22 mouse cellular contexts compared by ENCODE assay signal in genomic region chrX:13372752-13373151, GRCm38 (mm10).
A peak's percentile ranks its signal among the peaks of the same experiment; 100 is the strongest.
DNase-seq lines count a peak whose midpoint lies in the region; ATAC-seq and TF ChIP-seq lines count a peak whose summit lies in the region.
"Had no signal": no experiment of that assay in that cellular context is flagged by ENCODE, and none has a peak within 500 bp of the region (broad histone marks: within the 10 kb centered on the region; RNA-seq: fewer than 3 reads in every experiment).

No protein-coding gene starts in this region.

- TF ChIP-seq CTCF in intestine, postnatal 0 days (IDR thresholded peaks at IDR 0.05; ENCODE audit: low read depth): no peak

- ATAC-seq in intestine, embryonic 15.5 days: peak; percentile 61
- peak; percentile 83 for ATAC-seq in intestine, postnatal 0 days
- ATAC-seq: forebrain, embryonic 15.5 days; forebrain, postnatal 0 days had no signal

- 0 out of 2 replicates have a peak, but pooled peaks cover 2% of the 10 kb centered on the region for H3K27me3 ChIP-seq in intestine, embryonic 15.5 days (replicated peaks)
- H3K27me3 ChIP-seq in intestine, postnatal 0 days (replicated peaks; ENCODE audit: control insufficient read depth, insufficient read depth, low read length): no peaks in the 10 kb centered on the region
- H3K27me3 ChIP-seq: forebrain, embryonic 15.5 days had no signal

- H3K4me3 ChIP-seq in intestine, embryonic 15.5 days (replicated peaks): no peak overlapping the region
- H3K4me3 ChIP-seq in intestine, postnatal 0 days (ENCODE audit: low read depth, low read length): no peak overlapping the region
- H3K4me3 ChIP-seq: embryonic facial prominence, embryonic 13.5 days; embryonic facial prominence, embryonic 15.5 days; erythroblast, embryonic 14.5 days; forebrain, embryonic 10.5 days; forebrain, embryonic 12.5 days; forebrain, embryonic 15.5 days had no signal

- no peak overlapping the region for H3K4me2 ChIP-seq in intestine, embryonic 15.5 days (replicated peaks)
- H3K4me2 ChIP-seq in intestine, postnatal 0 days (replicated peaks; ENCODE audit: low read depth): no peak overlapping the region
- H3K4me2 ChIP-seq: embryonic facial prominence, embryonic 13.5 days; embryonic facial prominence, embryonic 15.5 days; forebrain, embryonic 12.5 days; forebrain, embryonic 15.5 days had no signal

- peak; percentile 45 for DNase-seq in adipocyte (ENCODE audit: low spot score)
- no peak for DNase-seq in cerebellum, adult 9-10 months
- DNase-seq in left cerebral cortex, postnatal 4 days: no peak
- no peak for DNase-seq in urinary bladder, adult 2 months (ENCODE audit: low spot score)
- DNase-seq: adrenal gland, adult 8-10 months; adrenal gland, postnatal 14 days; adrenal gland, postnatal 36 days; cerebellum, adult 11-12 months; cerebellum, adult 2 months; cerebellum, adult 9-11 months; cerebellum, postnatal 14 days; cerebellum, postnatal 36 days; embryo, embryonic 11 days; forebrain, postnatal 0 days had no signal

- intact Hi-C loops in left cerebral cortex, postnatal 4 days (cut with DNase I): no loop called here

- H3K4me1 ChIP-seq in intestine, embryonic 15.5 days (replicated peaks): no peaks in the 10 kb centered on the region
- no peaks in the 10 kb centered on the region for H3K4me1 ChIP-seq in intestine, postnatal 0 days (replicated peaks; ENCODE audit: control insufficient read depth, insufficient read depth, low read length)
- H3K4me1 ChIP-seq: embryonic facial prominence, embryonic 13.5 days; embryonic facial prominence, embryonic 15.5 days; forebrain, embryonic 10.5 days; forebrain, embryonic 12.5 days; forebrain, embryonic 15.5 days had no signal

- 79% methylated on average over 4 of the region's 4 CpGs for WGBS in intestine, embryonic 15.5 days
- 46% methylated on average over 4 of the region's 4 CpGs for WGBS in intestine, postnatal 0 days

- H3K36me3 ChIP-seq in intestine, embryonic 15.5 days: no peaks in the 10 kb centered on the region
- H3K36me3 ChIP-seq in intestine, postnatal 0 days (ENCODE audit: control insufficient read depth, insufficient read depth): no peaks in the 10 kb centered on the region
- H3K36me3 ChIP-seq: embryonic facial prominence, embryonic 13.5 days; embryonic facial prominence, embryonic 15.5 days; forebrain, embryonic 10.5 days; forebrain, embryonic 12.5 days; forebrain, embryonic 15.5 days had no signal

- H3K9ac ChIP-seq in intestine, embryonic 15.5 days: no peak overlapping the region
- no peak overlapping the region for H3K9ac ChIP-seq in intestine, postnatal 0 days (ENCODE audit: low read depth, low read length)
- H3K9ac ChIP-seq: embryonic facial prominence, embryonic 13.5 days; embryonic facial prominence, embryonic 15.5 days; forebrain, embryonic 12.5 days; forebrain, embryonic 15.5 days; forebrain, postnatal 0 days had no signal

- no peak overlapping the region for H3K27ac ChIP-seq in intestine, embryonic 15.5 days
- H3K27ac ChIP-seq in intestine, postnatal 0 days (ENCODE audit: low read depth, low read length): no peak overlapping the region
- H3K27ac ChIP-seq: embryonic facial prominence, embryonic 13.5 days; embryonic facial prominence, embryonic 15.5 days; forebrain, embryonic 10.5 days; forebrain, embryonic 12.5 days; forebrain, embryonic 15.5 days had no signal

- H3K9me3 ChIP-seq in intestine, embryonic 15.5 days: no peaks in the 10 kb centered on the region
- no peaks in the 10 kb centered on the region for H3K9me3 ChIP-seq in intestine, postnatal 0 days (ENCODE audit: control insufficient read depth)
- H3K9me3 ChIP-seq: embryonic facial prominence, embryonic 13.5 days; embryonic facial prominence, embryonic 15.5 days; forebrain, embryonic 10.5 days; forebrain, embryonic 12.5 days; forebrain, embryonic 15.5 days had no signal
